Mouse (Mus musculus): Measurements from ENCODE around the gene Megf8.
A peak's percentile ranks its signal among the peaks of the same experiment; 100 is the strongest.
"Not testable (repeated sequence)": the region's sequence is repeated elsewhere in the genome, so short reads cannot be mapped to it uniquely, and the experiment has no call there.

Gene Megf8

DNA sequence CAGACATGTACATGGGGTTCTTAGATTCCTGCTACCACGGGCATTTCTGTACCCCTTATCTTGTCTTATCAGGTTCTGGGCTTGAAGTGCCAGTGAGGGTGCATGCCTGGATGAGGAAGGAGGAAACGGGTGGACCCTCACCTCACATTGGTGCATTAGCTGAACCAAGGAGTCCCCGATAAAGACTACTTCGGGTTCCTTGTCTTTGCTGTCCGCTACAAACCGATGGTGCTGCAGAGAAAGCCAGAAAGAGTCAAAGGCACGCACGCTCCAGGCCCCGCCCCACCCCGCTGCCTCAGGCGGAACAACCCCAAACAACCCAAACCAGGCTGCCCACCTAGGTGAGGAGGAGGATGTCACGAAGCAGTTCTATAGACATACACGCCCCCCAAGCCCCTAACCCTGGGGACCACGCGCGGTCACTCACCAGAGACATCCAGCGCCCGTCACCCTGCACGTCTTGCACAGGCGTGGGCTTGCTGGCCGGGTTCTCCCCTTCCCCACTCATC is 20.0 kb upstream of the Megf8 start:
- peak; percentile 40 for DNase-seq (ENCODE audit: low spot score)

DNA sequence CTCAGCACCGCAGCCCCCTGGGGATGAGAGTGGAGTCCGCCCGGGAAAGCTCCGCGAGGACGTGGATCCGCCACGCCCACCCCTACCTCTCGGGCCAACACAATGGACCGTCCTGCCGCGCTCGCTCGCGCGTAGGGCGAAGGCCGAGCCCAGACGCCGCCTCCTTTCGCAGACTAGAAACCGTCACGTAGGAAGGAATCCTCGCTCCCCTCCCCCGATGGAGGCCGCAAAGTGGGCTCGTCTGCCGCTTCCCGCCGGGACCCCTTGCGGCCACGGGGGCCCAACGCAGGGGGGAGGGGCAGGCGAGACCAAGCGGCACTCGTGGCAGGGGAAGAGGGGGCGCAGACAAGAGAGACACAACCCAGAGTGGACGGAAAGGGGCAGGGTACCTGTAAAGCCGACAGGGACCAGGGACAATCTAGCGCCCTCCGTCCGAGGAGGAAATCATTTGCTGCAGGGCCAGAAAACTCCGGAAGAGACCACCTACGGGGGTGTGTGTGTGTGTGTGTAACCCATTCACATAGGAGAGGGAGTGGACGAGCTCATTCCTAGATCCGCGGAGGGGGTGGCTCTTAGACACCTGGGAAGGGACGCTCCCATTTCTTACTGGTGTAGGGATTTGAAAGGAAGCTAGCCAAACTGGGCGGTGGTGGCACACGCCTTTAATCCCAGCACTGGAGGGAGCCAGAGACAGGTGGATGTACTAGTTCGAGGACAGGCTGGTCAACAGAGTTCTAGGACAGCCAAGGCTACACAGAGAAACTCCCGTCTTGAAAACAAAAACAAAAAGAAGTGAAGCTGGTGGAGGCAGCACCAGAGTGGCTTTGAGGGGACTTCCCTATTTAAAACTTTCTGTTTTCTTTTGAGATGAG is 19.3 kb upstream of the Megf8 start, which contains the start of gene Pafah1b3:
Gene Pafah1b3, minus strand, starts transcription at position 533 of the 872 bp plus-strand sequence.
- DNase-seq (ENCODE audit: low spot score) = peak; percentile 63

DNA sequence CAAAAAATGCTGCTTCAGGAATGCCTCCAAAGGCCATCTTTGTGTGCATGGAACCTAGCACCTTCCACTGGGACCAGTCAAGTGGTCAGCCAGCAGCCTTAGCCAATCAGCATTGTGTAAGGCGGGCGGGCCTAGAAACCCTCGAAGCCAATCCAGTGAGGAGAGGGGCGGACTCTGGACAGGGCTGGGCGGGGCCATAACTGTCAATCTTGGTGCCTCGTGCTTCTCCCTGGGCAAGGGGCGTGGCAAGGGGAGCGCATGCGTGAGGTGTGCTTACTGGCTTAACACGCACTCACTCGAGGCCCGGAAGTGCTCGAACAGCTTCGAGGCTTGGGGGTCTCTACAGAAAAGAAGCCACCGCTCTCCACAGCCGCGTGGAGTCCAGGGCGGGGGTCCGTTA is 15.9 kb upstream of the Megf8 start, which contains the start of gene Prr19:
Gene Prr19, plus strand, starts transcription at position 349 of the 400 bp plus-strand sequence.
- no peak for DNase-seq (ENCODE audit: low spot score)

DNA sequence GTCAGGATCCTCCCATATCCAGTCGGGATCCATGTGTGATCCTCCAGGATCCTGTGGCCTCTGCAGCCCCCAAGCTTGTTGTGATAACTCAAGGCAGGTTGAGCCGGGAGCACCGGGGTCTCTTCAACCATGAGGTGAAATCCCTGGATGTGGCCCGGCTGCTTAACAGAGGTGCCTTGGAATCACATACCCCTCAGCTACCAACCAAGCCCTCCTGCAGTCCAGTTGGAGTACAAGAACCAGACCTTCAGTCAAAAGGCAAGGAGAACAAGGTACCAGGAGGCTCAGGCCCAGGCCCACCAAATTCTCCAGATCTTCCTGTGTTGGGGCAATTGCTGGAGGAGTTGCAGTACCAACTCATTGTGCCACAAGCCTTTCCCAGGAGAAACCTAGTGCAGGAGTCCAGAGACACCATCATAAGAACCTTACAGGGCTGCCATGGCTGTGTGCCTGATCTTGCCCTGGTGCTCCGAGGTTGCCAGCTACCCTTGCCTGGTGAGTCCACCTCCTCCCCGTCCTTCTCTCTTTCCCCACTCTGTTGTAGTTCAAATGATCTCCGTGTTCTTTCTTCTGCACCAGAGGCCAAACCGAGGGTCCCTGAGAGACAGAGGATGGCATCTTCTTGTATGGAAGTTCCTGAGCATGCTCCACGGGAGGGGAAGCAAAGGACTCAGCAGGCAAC is 13.8 kb upstream of the Megf8 start:
- no peak for DNase-seq (ENCODE audit: low spot score)

DNA sequence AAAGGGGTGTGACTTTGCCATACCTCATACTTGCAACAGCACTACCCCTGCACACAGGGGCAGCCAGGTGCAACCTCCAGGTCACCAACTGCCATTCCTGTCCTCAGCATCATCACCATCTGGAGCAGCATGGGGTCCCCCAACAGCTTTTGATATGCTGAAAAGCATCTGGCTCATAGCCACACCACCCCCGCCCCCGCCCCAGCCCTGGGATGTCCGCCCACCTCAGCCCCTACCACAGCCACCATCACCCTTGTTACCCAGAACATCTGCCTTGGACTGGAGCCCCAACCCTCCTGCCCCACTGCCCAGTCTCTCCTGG is 13.3 kb upstream of the Megf8 start:
- no peak for DNase-seq (ENCODE audit: low spot score)

DNA sequence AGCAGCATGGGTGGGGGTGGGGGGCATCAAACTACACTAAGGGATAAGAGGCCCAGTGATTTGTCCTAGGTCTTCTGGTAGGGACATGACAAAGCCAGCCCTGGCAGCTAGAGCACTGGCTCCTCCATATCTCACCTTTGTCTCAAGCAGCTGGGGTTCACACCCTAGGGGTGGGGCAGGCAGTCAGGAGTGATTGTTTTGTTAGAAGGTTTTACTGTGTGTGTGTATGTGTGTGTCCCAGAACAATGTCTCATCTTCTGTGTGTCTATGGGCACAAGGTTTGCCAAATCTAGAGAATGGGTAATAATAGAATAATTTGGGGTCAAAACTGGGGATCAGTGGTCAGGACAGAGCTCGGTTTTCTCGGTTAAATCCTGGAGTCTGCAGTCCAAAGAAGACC is 11.5 kb upstream of the Megf8 start:
- DNase-seq (ENCODE audit: low spot score) = no peak

DNA sequence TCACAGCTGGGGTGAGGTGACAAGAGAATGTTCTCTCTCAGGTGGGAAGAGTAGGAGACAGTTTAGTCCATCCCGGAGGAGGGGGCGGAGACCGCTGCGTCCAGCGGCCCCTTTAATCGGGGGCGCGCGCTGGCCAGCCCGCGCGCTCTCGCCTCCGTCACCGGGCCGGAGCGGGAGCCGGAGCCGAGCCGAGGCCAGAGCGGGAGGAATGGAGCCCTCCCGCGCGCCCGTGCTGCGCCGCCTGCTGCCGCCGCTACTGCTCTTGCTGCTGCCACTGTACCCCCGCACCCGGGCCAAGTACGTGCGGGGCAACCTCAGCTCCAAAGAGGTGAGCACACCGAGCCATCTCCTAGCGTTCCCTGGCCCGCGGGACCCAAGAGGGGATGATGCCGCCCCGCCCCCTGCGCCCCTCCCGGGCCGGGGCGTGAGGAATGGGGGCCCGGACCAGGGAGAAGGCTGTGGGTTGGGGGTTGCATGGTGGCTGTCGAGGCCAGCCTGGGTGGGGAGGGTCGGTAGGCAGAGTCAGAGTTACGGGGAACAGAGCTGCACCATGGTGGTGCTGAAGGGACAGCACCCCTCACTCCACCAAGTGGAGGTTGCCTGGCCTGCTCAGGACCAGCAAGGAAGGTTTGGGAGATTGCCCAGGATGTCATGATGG is 10.9 kb upstream of the Megf8 start, which contains the start of gene Tmem145:
Gene Tmem145, plus strand, starts transcription at position 151 of the 658 bp plus-strand sequence.
- no peak for DNase-seq (ENCODE audit: low spot score)

DNA sequence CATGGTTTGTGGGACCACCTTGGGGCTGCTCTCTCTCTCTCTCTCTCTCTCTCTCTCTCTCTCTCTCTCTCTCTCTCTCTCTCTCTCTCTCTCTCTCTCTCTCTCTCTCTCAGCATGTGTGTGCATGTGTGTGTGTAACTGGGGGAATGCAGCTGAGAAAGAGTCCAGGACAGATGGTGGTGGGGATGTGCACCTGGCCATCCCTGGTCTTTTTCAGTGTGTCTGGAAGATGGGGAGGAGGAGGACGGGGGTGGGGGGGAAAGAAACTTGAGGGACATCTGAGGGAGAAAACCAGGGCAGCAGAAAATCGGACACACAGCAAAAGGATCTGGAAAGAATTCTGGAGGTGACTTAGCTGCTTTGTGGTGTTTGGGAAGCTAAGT is 10.4 kb upstream of the Megf8 start:
- DNase-seq (ENCODE audit: low spot score) = no peak

DNA sequence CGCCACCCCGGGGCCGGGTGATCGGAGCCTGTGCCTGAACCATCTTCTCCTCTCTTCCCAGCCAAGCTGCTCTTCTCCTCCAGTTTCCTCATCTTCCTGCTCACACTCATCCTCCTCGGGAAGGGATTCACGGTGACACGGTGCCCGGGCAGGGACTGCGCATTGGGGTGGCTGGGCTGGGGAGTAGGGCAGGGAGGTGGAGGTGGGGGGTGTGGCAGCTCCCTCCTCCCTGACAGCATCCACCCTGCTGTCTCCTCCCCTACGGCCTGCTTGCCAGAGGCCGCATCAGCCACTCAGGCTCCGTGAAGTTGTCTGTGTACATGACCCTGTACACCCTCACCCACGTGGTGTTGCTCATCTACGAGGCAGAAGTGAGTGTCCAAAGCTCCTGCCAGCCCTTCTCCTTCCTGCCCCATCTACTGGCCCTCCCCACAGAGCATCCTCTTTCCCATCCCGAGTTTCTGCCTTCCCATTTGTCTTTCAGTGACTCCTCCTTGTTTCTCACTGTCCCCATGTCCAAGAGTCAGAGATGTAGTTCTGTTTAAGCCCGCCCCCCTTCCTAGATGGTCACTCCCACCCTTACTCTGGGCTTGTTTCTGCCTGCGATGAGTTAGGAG is 8.2 kb upstream of the Megf8 start:
- DNase-seq (ENCODE audit: low spot score) = no peak

DNA sequence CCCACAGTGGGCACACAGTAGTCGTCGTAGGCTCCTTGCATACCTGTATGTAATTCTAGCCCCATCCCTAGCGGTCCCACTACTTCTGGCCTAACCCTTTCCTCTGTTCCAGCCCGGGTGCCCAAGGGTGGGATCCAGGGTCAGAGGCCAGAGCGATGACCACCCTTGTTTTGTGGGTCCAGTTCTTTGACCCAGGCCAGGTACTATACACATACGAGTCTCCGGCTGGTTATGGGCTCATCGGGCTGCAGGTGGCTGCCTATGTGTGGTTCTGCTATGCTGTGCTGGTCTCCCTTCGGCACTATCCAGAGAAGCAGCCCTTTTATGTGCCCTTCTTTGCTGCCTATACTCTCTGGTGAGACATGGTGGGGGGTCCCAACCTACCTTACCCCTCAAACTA is 7.5 kb upstream of the Megf8 start:
- no peak for DNase-seq (ENCODE audit: low spot score)

DNA sequence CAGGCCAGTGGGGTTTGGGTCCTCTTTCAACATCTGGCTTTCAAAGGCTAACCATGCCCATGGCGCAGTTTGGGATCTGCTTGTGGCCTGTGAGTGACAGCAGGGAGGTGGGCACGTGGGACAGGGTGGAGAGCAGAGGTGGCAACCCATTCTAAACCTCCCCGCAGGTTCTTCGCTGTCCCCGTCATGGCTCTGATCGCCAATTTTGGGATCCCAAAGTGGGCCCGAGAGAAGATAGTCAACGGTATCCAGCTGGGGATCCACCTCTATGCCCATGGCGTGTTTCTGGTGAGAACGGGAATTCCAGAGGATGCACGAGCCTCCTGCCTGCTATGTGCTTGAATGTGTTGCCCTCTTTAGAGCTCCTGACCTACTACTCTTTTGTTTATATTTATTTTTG is 5.8 kb upstream of the Megf8 start:
- DNase-seq (ENCODE audit: low spot score) = no peak

DNA sequence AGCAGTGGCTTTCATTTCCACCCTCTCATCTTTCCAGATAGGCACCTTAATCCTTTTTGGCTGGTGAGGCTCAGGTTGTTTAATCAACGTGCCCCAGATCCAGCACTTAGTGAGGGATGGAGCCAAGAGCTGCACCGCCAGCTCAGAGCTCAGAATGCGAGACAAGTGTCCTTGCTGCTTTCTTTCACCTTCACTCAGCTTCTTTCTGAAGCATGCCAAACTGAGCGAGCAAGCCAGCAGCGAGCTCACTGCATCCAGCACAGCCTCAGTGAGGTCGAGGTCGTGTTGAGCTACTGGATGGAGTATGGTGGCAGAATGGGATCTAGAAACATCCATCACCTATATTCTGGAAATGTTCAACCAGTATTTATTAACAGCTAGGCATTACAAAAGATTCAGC is 3.6 kb upstream of the Megf8 start:
- no peak for DNase-seq (ENCODE audit: low spot score)

DNA sequence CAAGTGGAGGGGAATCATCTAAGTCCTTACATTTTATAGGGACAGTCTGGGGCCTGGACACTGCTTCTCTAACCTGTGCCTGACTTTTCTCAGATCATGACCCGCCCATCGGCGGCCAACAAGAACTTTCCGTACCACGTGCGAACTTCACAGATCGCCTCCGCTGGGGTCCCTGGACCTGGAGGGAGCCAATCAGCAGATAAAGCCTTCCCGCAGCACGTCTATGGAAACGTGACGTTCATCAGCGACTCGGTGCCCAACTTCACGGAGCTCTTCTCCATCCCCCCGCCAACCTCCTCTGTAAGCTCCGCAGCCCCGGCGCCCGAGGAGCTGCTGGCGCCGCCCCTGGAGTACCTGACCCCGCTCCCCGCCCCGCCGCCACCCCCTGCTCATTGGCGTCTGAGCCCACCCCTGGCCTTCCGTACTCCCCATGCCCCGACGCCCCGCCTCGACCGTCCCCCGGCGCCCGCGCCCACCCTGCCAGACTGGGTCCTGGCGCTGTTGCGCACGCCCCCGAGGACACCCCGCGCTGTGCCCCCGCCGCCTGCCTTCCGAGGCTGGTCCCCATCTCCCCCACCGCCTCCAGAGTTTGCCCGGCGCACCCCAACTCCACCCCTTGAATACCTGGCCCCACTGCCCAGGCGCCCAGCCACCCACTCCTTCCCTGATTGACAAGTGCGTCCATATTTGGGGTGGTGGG is 2.2 kb upstream of the Megf8 start:
- no peak for DNase-seq (ENCODE audit: low spot score)

DNA sequence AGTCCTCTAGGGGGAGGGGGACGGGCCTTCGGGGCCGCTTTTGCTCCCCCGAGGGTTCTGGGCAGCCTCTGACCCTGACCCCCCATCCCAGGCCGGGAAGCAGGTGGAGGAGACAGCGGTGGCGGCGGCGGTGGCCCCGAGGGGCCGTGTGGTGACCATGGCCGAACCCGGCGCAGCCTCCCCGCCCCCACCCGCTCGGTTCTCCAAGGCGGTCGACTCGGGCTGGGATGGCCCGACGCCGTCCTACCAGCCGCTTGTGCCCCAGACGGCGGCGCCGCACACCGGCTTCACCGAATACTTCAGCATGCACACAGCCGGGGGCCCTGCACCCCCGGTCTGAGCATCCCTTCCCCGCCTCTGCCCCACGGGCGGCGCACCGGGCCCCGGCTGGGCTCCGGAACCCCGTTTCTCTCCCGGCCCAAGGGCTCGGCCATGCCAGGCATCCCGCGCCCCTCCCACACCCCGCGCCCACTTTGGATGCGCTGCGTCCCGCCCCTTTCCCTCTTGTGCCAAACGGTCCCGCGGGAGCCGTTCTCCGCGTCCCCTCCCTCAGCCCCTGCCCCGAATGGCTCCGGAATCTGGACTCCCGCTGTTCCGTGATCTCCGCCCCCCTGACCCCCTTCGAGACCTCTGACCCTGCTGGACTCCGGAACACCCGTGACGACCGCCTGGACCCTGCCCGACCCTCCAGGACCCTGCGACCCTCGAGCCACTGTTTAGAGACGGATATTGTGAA is 1.5 kb upstream of the Megf8 start:
- DNase-seq (ENCODE audit: low spot score) = no peak

DNA sequence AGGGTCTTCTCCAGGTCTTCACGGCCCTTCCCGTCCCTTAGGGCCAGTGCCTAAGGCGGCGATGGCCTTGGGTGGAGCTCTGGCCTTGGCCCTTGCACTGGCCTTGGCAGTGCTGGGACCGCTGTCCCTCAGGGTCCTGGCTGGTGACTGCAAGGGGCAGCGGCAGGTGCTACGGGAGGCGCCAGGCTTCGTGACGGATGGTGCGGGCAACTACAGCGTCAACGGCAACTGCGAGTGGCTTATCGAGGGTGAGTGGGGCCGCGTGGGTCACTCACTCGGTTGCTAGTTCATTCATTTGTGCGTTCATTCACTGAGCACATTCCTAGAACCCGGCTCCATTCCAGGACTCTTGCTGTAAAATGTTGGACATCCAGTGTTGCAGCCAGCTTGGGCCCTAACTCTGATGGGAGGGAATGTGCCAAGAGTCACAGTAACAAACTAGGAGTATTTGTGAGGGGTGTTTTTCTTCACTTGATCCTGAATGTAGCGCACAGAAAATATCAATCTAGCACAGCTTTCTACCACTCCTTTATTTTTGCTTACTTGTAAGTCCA is 559 bp downstream of the Megf8 start:
- DNase-seq (ENCODE audit: low spot score) = no peak

DNA sequence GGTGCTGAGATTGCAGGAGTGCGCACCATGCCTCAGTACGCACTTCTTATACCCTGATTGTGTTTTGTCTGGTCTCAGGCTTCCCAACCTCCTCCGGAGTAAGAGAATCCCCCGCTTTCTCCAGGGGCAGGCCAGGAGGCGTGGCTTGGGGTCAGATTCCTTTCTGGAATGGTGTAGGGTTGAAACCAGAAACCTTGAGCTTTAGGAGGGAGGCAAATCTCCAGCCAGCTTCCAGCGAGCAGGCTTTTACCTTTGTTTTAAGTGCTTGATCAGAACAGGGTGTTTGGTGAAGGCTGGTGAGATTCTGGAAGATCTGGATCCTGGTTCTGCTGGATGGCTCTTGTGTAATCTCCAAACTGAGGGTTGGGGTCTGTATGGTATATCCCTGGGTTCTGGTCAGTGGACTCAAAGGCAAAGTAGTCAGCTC is 5.1 kb downstream of the Megf8 start:
- DNase-seq (ENCODE audit: low spot score) = no peak

DNA sequence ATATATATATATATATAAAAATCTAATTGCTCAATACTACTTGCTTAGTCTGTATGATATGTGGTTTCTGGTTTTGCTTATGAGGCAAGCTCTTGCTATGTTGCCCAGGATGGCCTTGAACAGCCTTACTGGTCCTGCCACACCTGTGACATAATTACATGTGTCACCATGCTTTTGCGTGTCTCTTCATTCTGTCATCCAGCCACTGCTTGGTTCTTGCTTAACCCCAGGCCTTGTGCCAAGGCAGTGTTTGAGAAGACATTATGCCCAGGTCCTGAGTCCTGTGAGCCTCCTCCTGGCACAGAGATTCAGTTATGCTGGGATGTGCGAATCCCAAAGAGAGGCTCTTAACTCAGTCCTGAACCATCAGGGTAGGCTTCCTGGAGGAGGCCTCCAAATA is 6.3 kb downstream of the Megf8 start:
- DNase-seq (ENCODE audit: low spot score) = no peak

DNA sequence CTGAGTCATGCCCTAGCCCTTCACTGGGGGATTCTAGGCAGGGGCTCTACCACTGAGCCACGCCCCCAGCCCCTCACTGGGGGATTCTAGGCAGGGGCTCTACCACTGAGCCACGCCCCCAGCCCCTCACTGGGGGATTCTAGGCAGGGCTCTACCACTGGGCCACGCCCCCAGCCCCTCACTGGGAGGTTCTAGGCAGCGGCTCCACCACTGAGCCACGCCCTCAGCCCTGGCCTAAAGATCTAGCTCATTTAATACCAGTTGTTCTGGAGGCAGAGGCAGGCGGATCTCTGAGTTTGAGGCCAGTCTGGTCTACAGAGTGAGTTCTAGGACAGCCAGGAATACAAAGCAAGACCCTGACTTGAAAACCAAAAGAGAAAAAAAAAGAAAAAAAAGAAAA is 8.5 kb downstream of the Megf8 start:
- not testable (repeated sequence) for DNase-seq (ENCODE audit: low spot score)

DNA sequence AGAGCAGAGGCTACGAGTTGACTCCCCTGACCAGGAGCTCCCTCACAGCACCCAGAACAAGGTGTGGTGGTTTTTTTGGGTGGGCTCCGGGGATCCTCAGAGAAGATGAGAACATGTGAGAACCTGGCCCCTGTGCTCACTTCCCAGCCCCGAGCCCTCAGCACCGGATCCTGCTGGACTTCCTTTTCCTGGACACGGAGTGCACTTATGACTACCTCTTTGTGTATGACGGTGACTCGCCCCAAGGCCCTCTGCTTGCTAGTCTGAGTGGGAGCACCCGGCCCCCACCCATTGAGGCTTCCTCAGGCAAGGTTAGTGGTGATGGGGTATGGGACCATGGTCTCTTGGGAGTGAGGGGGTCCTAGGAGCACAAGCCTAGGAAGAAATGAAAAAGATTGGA is 9.3 kb downstream of the Megf8 start:
- DNase-seq (ENCODE audit: low spot score) = no peak

DNA sequence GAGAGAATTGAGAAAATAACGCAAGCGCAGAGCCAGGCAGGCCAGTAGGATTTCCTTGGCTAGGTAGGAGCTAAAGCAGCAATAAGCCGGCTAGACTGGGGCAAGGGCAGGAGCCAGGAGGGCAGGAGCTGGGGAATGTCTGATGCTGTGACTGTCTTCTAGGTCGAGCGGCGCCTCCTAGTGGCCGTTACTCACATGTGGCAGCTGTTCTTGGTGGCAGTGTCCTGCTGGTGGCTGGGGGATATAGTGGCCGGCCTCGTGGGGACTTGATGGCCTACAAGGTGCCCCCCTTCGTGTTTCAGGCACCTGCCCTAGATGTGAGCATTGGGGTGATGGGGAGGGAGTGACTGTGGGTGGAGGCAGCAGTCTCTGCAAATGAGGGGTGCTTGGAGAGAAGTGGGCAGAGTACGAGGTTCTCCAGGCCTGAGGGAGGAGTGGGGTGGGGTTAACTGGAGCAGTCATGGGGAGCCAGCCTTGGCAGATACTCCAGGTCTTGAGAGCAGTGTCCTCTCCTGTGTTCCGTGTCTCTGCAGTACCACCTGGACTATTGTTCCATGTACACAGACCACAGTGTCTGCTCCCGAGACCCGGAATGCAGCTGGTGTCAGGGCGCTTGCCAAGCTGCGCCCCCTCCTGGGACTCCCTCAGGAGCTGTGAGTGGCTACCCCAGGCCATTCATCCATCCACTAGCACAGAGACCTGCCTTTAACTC is 16.8 kb downstream of the Megf8 start:
- peak; percentile 57 for DNase-seq (ENCODE audit: low spot score)

Measured in urinary bladder, postnatal 25 days (tissue).